In genomic region chr3:102674068-102674467, GRCm38 (mm10) we compare ENCODE assay signal across 1 mouse cellular context.
TF ChIP-seq lines count a peak whose summit lies in the region.

No protein-coding gene starts in this region.

TF ChIP-seq in CH12.LX, 34 proteins besides CTCF, POLR2A, EP300 and RAD21 (continued from another document):
- TF ChIP-seq RCOR1 (conservative IDR thresholded peaks at IDR 0.05; ENCODE audit: low read depth, low read length) (0 out of 2 replicates have a peak, but pooled peaks have one; percentile 10), TBP (conservative IDR thresholded peaks at IDR 0.05; ENCODE audit: low read depth, low read length) (no peak), SMC3 (IDR thresholded peaks at IDR 0.05; ENCODE audit: low read depth, low read length) (no peak), NELFE (IDR thresholded peaks at IDR 0.05; ENCODE audit: low read depth, low read length) (no peak), MAX (IDR thresholded peaks at IDR 0.05; ENCODE audit: low read length) (no peak), E2F4 (IDR thresholded peaks at IDR 0.05; ENCODE audit: insufficient replicate concordance, low read depth, low read length) (no peak), USF1 (IDR thresholded peaks at IDR 0.05; ENCODE audit: low read depth, low read length) (no peak), CHD2 (IDR thresholded peaks at IDR 0.05; ENCODE audit: low read length) (peak; percentile 33; the same call in 1 of the 2 replicates), MYC (IDR thresholded peaks at IDR 0.05; ENCODE audit: low read depth, low read length) (0 out of 2 replicates have a peak, but pooled peaks have one; percentile 17), BHLHE40 (IDR thresholded peaks at IDR 0.05; ENCODE audit: low read depth, low read length) (peak; percentile 56), ZKSCAN1 (IDR thresholded peaks at IDR 0.05; ENCODE audit: borderline replicate concordance, low read depth, low read length) (no peak)
